Mouse (Mus musculus) stomach, embryonic 16.5 days (tissue): ENCODE measurements at regions not wholly inside any gene's neighbourhood (a gene's known extent, or its start where the extent isn't known, plus 50 kb on each side); places are given as distances from the start of the nearest gene placed in this dataset.

Experiments used
- ATAC-seq: fragments of 200-750 bp; cut with Nextera tagmentation; 2 replicates; pipeline ENCODE4 v1.8.0; 2017; ENCODE audit warnings: moderate number of reproducible peaks, moderate TSS enrichment; ENCODE audit not compliant: insufficient read depth, low FRiP score
- H3K27ac ChIP-seq: fragments of 300-500 bp; sonication (generic); 2 replicates; pipeline ENCODE4 v1.5.1; 2014; ENCODE audit warnings: low read length
- H3K27me3 ChIP-seq: fragments of 300-500 bp; sonication (generic); 2 replicates; pipeline ENCODE4 v1.6.1; 2014; ENCODE audit warnings: low read length, control low read depth, mixed read lengths; ENCODE audit not compliant: control insufficient read depth, insufficient read depth
- H3K36me3 ChIP-seq: fragments of 300-500 bp; sonication (generic); 2 replicates; pipeline ENCODE4 v1.6.1; 2014; ENCODE audit warnings: low read length; ENCODE audit not compliant: control insufficient read depth, insufficient read depth
- H3K4me1 ChIP-seq: fragments of 300-500 bp; sonication (generic); 2 replicates; pipeline ENCODE4 v1.6.1; 2014; ENCODE audit warnings: low read length, control low read depth, mixed read lengths; ENCODE audit not compliant: control insufficient read depth, insufficient read depth
- H3K4me2 ChIP-seq: fragments of 300-500 bp; sonication (generic); 2 replicates; pipeline ENCODE4 v1.6.1; 2014; ENCODE audit warnings: low read depth, low read length, mixed read lengths
- H3K4me3 ChIP-seq: fragments of 300-500 bp; sonication (generic); replicated peaks from 2 replicates; pipeline ENCODE4 v1.5.1; 2014; ENCODE audit warnings: mild to moderate bottlenecking, low read length
- H3K9ac ChIP-seq: fragments of 300-500 bp; sonication (generic); 2 replicates; pipeline ENCODE4 v1.6.1; 2014; ENCODE audit warnings: low read length
- H3K9me3 ChIP-seq: fragments of 300-500 bp; sonication (generic); replicated peaks from 2 replicates; pipeline ENCODE4 v1.6.1; 2016; ENCODE audit warnings: low read length, control low read depth; ENCODE audit not compliant: control insufficient read depth
- WGBS: fragments of 180-500 bp; shearing (Covaris S2); extraction: QIAGEN DNeasy Blood & Tissue Kit; methylation state at CpG from one replicate; pipeline ENCODE4 v1.1.7; 2014; 5-methylcytosine and 5-hydroxymethylcytosine counted together

DNA sequence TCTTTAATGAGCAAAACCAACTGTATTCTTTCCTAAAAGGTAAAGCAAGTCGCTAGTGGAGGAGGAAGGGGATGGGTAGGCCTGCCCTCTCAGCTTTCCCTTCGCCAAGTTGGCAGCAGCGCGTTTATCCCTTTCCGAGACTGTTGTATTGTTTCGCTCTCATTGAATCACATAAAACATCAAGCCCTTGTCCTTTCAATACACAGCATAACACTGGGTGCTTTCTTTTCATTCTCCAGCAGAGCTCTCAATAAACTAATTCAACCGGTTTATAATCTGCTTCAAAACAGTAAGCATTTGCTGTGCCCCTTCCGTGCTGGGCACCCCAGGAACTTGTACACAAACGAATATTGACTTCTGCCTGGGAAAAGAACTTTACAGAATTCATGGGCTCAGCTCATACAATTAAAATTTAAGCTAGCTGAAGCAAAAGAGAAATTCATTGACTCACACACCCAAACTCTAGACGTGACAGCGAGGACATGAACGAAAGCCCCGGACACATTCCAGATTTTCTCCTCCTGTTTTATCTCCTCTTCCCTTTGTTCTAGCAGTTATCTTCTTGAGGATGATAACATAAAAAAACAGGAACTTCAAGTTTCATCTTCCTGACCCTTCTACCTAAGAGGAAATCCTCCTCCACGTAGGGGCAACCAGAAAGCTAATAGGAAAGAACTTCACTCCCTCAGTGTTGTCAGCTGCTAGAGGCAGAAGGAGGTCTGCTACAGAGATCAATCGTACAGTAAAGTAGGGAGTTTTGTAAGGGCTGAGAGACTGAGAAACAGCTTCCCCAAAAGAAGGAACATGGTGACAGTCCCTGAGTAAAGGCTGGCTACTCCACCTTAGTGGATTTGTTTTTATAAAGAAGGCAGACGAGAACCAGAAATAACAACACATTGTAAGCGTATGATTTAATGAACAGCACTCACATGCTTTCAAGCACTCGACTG, 177.9 kb downstream of the Kdr start:
- H3K9ac ChIP-seq = no peak overlapping the region
- no peak overlapping the region for H3K4me3 ChIP-seq
- H3K4me1 ChIP-seq = no peaks in the 10 kb centered on the region; the same call in 1 of the 2 replicates
- H3K4me2 ChIP-seq = 0 out of 2 replicates have a peak overlapping the region, but pooled peaks have one; percentile 2
- H3K9me3 ChIP-seq = no peaks in the 10 kb centered on the region
- no peaks in the 10 kb centered on the region for H3K36me3 ChIP-seq
- WGBS = 52% methylated on average over 18 of the region's 18 CpGs
- no peaks in the 10 kb centered on the region for H3K27me3 ChIP-seq
- ATAC-seq = no peak
- H3K27ac ChIP-seq = no peak overlapping the region

- Histone ChIP-seq H3K27ac (no peak overlapping the region), H3K27me3 (no peaks in the 10 kb centered on the region), H3K4me2 (0 out of 2 replicates have a peak overlapping the region, but pooled peaks have one; percentile 2), H3K36me3 (no peaks in the 10 kb centered on the region), H3K9ac (no peak overlapping the region), H3K4me1 (no peaks in the 10 kb centered on the region; the same call in 1 of the 2 replicates), H3K9me3 (no peaks in the 10 kb centered on the region), H3K4me3 (no peak overlapping the region)
- whole genome bisulfite sequencing = 65% methylated on average over 4 of the region's 4 CpGs
- no peak for ATAC-seq
These were observed 178.6 kb downstream of the Kdr start for GRCm38 (mm10) chr5:75799627-75800026.

- no peak overlapping the region for H3K9ac ChIP-seq
- H3K27ac ChIP-seq = no peak overlapping the region
- H3K4me3 ChIP-seq = no peak overlapping the region
- no peaks in the 10 kb centered on the region for H3K4me1 ChIP-seq
- no peak overlapping the region for H3K4me2 ChIP-seq
- no peaks in the 10 kb centered on the region for H3K36me3 ChIP-seq
- ATAC-seq = no peak
- H3K27me3 ChIP-seq = no peaks in the 10 kb centered on the region
- no peaks in the 10 kb centered on the region for H3K9me3 ChIP-seq
These were observed 185.1 kb downstream of the Kdr start for GRCm38 (mm10) chr5:75793184-75793583.

GRCm38 (mm10) chr5:75791738-75792137, 186.5 kb downstream of the Kdr start:
- ATAC-seq = no peak
- no peak overlapping the region for H3K9ac ChIP-seq
- H3K36me3 ChIP-seq = no peaks in the 10 kb centered on the region
- no peaks in the 10 kb centered on the region for H3K9me3 ChIP-seq
- H3K4me2 ChIP-seq = no peak overlapping the region
- no peak overlapping the region for H3K27ac ChIP-seq
- WGBS = 79% methylated on average over 8 of the region's 8 CpGs
- no peak overlapping the region for H3K4me3 ChIP-seq
- no peaks in the 10 kb centered on the region for H3K4me1 ChIP-seq
- no peaks in the 10 kb centered on the region for H3K27me3 ChIP-seq

GRCm38 (mm10) chr5:75788087-75788486, 190.2 kb downstream of the Kdr start:
- no peak overlapping the region for H3K4me3 ChIP-seq
- H3K36me3 ChIP-seq = no peaks in the 10 kb centered on the region
- no peaks in the 10 kb centered on the region for H3K4me1 ChIP-seq
- WGBS = 73% methylated on average over 3 of the region's 3 CpGs
- H3K9me3 ChIP-seq = no peaks in the 10 kb centered on the region
- no peaks in the 10 kb centered on the region for H3K27me3 ChIP-seq
- no peak overlapping the region for H3K4me2 ChIP-seq
- no peak overlapping the region for H3K9ac ChIP-seq
- no peak for ATAC-seq
- H3K27ac ChIP-seq = no peak overlapping the region

DNA sequence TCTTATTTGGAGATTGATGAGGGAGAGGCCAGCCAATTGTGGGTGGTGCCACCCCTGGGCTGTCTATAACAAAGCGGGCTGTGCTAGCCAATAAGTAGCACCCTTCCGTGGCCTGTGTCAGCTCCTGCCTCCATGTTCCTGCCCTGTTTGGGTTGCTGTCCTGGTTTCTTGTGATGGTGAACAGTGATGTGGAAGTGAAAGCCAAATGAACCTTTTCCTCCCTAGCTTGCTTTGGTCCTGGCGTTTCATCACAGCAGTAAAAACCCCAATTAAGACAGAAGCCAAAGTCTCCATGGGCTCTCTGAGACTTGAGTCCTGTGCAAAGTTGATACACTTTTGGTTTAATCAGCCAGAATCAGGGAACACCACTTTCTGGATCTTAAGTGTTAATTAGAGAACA, 192.1 kb downstream of the Kdr start:
- no peak for ATAC-seq
- no peaks in the 10 kb centered on the region for H3K9me3 ChIP-seq
- H3K36me3 ChIP-seq = no peaks in the 10 kb centered on the region
- H3K27me3 ChIP-seq = no peaks in the 10 kb centered on the region
- H3K9ac ChIP-seq = no peak overlapping the region
- WGBS = 87% methylated on average over 3 of the region's 3 CpGs
- no peak overlapping the region for H3K27ac ChIP-seq
- no peak overlapping the region for H3K4me2 ChIP-seq
- no peak overlapping the region for H3K4me3 ChIP-seq
- no peaks in the 10 kb centered on the region for H3K4me1 ChIP-seq

DNA sequence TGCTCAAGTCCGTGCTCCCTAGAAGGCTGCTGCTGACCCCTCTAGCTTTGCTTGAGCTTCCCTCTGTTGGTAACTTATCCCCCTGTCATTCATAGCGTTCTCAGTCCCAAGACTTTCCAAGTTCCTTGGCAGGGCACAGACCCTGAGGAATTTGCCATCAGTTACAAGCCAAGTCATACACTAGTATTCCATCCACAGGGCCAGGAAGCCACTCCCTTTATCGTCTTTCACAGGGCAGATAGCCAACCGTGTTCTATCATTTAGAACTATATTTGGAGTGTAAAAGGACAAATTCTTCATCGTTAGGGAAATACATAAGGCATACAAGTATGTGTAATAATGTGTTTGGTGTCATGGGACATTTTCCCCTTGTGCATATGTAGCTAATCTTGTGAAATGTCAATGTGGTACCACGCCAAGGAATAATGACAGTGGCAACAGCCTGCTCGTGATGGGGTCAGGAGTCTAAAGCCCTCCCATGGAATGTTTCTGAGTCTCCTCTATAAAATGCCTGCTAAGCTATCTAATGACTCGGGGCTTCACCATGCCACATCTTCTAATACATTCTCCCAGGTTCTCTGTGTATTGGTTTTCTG, 193.2 kb downstream of the Kdr start:
- Histone ChIP-seq H3K27me3 (no peaks in the 10 kb centered on the region), H3K4me1 (no peaks in the 10 kb centered on the region), H3K4me3 (no peak overlapping the region), H3K27ac (no peak overlapping the region), H3K36me3 (no peaks in the 10 kb centered on the region), H3K9me3 (no peaks in the 10 kb centered on the region), H3K4me2 (no peak overlapping the region), H3K9ac (no peak overlapping the region)
- WGBS = 68% methylated on average over 8 of the region's 8 CpGs
- no peak for ATAC-seq

GRCm38 (mm10) chr5:75770592-75770991, 195.9 kb downstream of the Kit start:
- Histone ChIP-seq H3K36me3 (no peaks in the 10 kb centered on the region), H3K27me3 (no peaks in the 10 kb centered on the region), H3K4me2 (no peak overlapping the region), H3K9me3 (no peaks in the 10 kb centered on the region), H3K4me3 (no peak overlapping the region), H3K27ac (no peak overlapping the region), H3K4me1 (no peaks in the 10 kb centered on the region), H3K9ac (no peak overlapping the region)
- no peak for ATAC-seq
- 74% methylated on average over 5 of the region's 5 CpGs for WGBS

GRCm38 (mm10) chr5:75767213-75767612, 192.5 kb downstream of the Kit start:
- Histone ChIP-seq H3K4me2 (no peak overlapping the region), H3K4me3 (no peak overlapping the region), H3K9ac (no peak overlapping the region), H3K36me3 (no peaks in the 10 kb centered on the region), H3K27me3 (no peaks in the 10 kb centered on the region), H3K9me3 (no peaks in the 10 kb centered on the region), H3K27ac (no peak overlapping the region), H3K4me1 (peaks cover 5% of the 10 kb centered on the region; the same call in 1 of the 2 replicates)
- WGBS = 67% methylated on average over 1 of the region's 1 CpGs
- no peak for ATAC-seq
